Comparison of ENCODE assay signal across 28 mouse cellular contexts in the genomic region with DNA sequence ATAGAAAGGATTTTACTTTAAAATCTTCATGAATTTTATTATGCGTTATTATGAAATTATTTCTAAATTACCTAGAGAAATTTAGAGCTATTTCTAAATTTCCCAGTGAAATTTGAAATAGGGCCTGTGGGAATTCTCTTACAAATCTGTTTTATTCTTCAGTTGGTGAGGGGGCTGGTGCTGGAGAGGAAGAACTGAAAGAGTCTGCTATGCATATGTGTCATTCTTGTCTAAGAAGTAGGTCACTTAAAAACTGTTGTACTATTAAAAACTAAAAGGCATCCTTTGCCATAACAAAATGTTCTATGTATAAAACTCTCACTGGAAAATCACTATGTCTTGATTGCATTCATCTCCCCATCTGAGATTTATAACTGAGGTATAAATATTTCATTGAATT.
"Had no signal": no experiment of that assay in that cellular context is flagged by ENCODE, and none has a peak within 500 bp of the region (broad histone marks: within the 10 kb centered on the region; RNA-seq: fewer than 3 reads in every experiment).

No protein-coding gene starts in this region.

- H3K27ac ChIP-seq: embryonic facial prominence, embryonic 10.5 days; embryonic facial prominence, embryonic 12.5 days; embryonic facial prominence, embryonic 13.5 days; embryonic facial prominence, embryonic 15.5 days; forebrain, embryonic 10.5 days; forebrain, embryonic 12.5 days; forebrain, embryonic 13.5 days; forebrain, embryonic 15.5 days; gastrocnemius, adult 2 months; heart, embryonic 10.5 days had no signal

- DNase-seq: cerebellum, adult 8-10 months; cerebellum, adult 9-10 months; cerebellum, adult 9-11 months; cerebellum, postnatal 10 days; cerebellum, postnatal 14 days; cerebellum, postnatal 25 days; cerebellum, postnatal 36 days; embryo, embryonic 11 days; forebrain, postnatal 0 days; gastrocnemius, adult 2 months; gastrocnemius, postnatal 10 days; gastrocnemius, postnatal 14 days; gastrocnemius, postnatal 25 days; gastrocnemius, postnatal 36 days; heart, adult 11 months; heart, adult 18-20 months had no signal

- H3K4me3 ChIP-seq: embryonic facial prominence, embryonic 10.5 days; embryonic facial prominence, embryonic 12.5 days; embryonic facial prominence, embryonic 13.5 days; embryonic facial prominence, embryonic 15.5 days; erythroblast, embryonic 14.5 days; forebrain, embryonic 10.5 days; forebrain, embryonic 12.5 days; forebrain, embryonic 13.5 days; forebrain, embryonic 15.5 days; gastrocnemius, adult 2 months; heart, embryonic 10.5 days had no signal

- ATAC-seq: forebrain, embryonic 13.5 days; forebrain, embryonic 14.5 days; forebrain, embryonic 15.5 days; forebrain, embryonic 16.5 days; forebrain, postnatal 0 days had no signal

- H3K4me1 ChIP-seq: embryonic facial prominence, embryonic 10.5 days; embryonic facial prominence, embryonic 13.5 days; embryonic facial prominence, embryonic 15.5 days; forebrain, embryonic 10.5 days; forebrain, embryonic 12.5 days; forebrain, embryonic 13.5 days; forebrain, embryonic 15.5 days; heart, embryonic 10.5 days had no signal

- H3K9ac ChIP-seq: embryonic facial prominence, embryonic 12.5 days; embryonic facial prominence, embryonic 13.5 days; embryonic facial prominence, embryonic 15.5 days; forebrain, embryonic 12.5 days; forebrain, embryonic 13.5 days; forebrain, embryonic 15.5 days; forebrain, postnatal 0 days had no signal

- H3K27me3 ChIP-seq: embryonic facial prominence, embryonic 12.5 days; embryonic facial prominence, embryonic 13.5 days; embryonic facial prominence, embryonic 15.5 days; forebrain, embryonic 12.5 days; forebrain, embryonic 13.5 days; forebrain, embryonic 15.5 days had no signal

- H3K36me3 ChIP-seq: embryonic facial prominence, embryonic 10.5 days; embryonic facial prominence, embryonic 12.5 days; embryonic facial prominence, embryonic 13.5 days; embryonic facial prominence, embryonic 15.5 days; forebrain, embryonic 10.5 days; forebrain, embryonic 12.5 days; forebrain, embryonic 15.5 days; heart, embryonic 10.5 days had no signal
